Mouse (Mus musculus) embryo, embryonic 10 days (tissue): ENCODE measurements at regions not wholly inside any gene's neighbourhood (a gene's known extent, or its start where the extent isn't known, plus 50 kb on each side); places are given as distances from the start of the nearest gene placed in this dataset.
"Not testable (repeated sequence)": the region's sequence is repeated elsewhere in the genome, so short reads cannot be mapped to it uniquely, and the experiment has no call there.

Experiments used
- DNase-seq: peaks from one replicate; pipeline ENCODE4 v3.0.0-alpha.2; 2015; ENCODE audit warnings: low spot score

- no peak for DNase-seq
Observed at GRCm38 (mm10) chr3:31508471-31508870, 198.3 kb upstream of the Slc7a14 start.

- DNase-seq: no peak
Observed at GRCm38 (mm10) chr3:31499201-31499968, 189.2 kb upstream of the Slc7a14 start.

DNA sequence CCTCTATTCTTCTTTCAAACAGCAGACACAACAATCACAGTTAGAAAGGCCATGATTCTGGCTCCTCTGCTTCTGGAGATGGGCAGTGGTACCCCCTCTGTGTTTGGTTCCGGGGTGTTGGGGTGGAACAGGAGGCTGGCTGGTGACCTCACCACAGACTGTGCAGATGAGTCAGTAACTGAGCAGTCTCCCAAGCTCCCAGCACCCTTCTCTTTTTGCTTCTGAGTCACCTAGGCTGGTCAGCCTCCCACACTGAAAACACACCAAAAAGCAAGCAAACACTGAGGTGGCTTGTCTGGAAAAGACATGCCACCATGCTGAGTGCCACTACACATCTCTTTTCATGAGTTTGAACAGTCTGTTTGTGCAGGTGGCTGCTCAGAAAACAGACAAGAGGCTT, 185.1 kb upstream of the Slc7a14 start:
- DNase-seq: no peak

- no peak for DNase-seq
Observed at GRCm38 (mm10) chr3:31494706-31495105, 184.5 kb upstream of the Slc7a14 start.

DNA sequence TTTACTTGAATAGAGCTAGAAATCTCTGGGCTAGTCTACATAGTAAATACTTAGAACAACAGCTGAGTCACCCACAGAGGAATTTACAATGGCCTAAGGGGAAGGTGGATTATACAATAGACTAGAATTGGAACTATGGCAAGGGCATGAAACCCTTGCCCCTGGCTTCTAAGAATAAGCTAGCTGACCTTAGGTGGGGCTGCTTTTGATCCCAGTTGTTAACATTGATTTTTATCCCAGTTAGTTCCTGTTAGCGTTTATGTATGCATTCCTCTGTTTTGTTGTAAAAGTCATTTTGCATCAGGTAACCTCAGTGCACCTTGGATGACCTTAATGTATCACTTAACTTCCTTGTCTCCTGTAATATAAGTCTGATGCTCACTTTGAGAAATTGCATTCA, 181.6 kb upstream of the Slc7a14 start:
- DNase-seq: not testable (repeated sequence)

DNA sequence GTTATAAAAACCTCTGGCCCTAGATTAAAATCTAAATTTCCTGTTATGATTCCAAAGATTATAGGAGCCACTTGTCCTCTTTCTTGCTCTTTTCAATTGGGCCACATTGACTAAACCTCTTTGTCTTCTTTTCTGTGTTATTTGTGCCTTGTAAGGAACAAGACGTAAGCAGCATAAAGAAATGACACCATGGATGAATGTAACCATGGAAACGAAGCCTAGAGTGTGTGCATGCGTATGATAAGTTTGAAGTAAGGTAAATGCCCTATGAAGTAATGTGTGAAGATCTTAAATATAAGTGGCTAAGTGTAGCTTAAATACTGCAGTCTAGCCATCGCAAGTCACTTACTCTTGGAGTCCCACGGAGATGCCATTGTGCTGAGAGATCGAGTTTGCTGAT, 177.4 kb upstream of the Slc7a14 start:
- no peak for DNase-seq

GRCm38 (mm10) chr3:31481964-31482363, 171.8 kb upstream of the Slc7a14 start:
- DNase-seq: no peak

- no peak for DNase-seq
Observed at GRCm38 (mm10) chr3:31467882-31468281, 157.7 kb upstream of the Slc7a14 start.

DNA sequence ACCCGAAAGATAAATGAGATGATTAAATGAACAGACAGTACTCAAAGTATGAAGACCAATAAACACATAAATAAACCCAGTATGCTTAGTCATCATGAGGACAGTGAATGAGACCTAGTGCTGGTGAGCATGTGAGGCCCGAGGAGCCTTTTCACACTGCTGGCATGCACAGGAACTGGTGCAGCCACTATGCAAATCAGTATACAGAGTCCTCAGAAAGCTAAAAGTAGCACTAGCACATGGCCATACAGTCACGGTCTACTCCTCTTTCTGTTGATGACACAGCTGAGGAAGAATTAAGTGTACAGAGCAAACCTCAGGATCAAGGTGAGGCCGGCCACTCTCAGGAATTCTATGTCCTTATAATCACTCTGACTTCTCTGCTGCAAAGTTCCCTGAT, 154.1 kb upstream of the Slc7a14 start:
- no peak for DNase-seq

DNA sequence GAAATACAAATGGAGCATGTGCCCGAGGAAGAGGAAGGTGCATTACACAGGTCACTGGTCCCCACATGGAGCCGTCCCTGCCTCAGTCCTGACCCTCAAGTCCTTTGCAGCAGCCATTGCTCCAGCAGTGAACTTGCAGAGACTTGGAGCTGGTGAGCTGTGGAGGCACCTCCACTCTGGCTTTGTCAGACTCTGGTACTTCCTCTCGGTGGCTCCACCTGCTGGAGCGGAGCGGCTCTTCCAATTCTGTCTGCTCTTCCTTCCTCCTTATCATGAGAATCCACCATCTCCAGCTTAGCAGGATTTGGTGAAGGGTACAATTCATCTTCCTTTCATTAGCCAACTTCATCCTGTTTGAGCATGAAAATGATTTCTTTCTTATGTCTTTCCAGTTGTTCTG, 149.3 kb upstream of the Slc7a14 start:
- DNase-seq: peak; percentile 57

GRCm38 (mm10) chr3:31457938-31458337, 147.8 kb upstream of the Slc7a14 start:
- DNase-seq: no peak

DNA sequence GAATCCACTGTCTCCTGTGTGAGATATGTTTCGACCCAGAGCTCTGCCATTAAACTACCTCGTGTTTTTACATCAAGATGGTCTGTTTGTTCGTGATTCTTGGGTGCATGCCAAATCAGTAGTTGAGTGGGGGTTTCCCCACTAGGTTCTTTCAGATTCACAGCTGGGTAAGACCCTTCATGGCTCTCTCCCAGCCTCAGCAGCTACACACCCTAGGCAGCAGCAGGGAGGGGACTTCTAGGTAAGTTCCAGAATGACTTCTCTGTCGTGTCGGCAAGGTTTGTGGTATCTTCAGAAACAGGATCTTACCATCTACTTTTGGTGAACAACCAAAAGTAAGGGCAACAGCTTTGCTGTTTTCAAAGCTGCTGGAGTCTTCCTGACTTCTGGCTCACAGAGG, 144.9 kb upstream of the Slc7a14 start:
- no peak for DNase-seq

DNA sequence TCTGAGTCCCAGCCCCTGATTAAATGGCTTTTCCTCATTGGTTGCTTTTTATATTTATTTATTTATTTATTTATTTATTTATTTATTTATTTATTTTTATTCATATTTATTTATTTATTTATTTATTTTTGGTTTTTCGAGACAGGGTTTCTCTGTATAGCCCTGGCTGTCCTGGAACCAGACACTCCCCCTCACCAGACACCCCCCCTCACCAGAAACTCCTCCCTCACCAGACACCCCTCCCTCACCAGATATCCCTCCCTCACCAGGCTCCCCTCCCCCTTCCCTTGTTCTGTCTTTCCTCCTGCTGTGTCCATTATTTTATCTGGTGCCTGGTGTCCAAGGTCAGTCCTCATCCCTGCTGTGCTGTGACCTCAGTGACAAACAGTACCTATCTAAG, 134.7 kb upstream of the Slc7a14 start:
- peak; percentile 2 for DNase-seq

- DNase-seq: peak; percentile 1
Observed at GRCm38 (mm10) chr3:31444311-31444710, 134.1 kb upstream of the Slc7a14 start.

GRCm38 (mm10) chr3:31443894-31444293, 133.7 kb upstream of the Slc7a14 start:
- DNase-seq: no peak

DNA sequence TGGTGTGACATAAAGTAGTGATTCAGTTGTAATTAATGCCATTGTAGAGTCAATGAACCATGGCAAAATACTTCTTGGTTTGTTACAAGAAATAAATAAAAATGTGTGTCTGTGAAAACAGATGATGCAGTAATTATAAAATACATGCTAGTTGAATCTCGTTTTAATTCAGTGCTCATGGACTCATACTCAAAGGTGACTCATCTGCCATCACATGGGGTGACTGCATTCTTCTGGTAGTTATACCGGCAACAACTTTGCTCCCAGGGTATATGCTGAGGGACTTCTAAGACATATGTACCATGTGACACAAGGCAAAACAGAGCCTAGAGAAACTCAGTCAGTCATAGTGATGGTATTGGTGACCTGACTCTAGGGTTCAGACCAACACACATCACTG, 130.1 kb upstream of the Slc7a14 start:
- no peak for DNase-seq

DNA sequence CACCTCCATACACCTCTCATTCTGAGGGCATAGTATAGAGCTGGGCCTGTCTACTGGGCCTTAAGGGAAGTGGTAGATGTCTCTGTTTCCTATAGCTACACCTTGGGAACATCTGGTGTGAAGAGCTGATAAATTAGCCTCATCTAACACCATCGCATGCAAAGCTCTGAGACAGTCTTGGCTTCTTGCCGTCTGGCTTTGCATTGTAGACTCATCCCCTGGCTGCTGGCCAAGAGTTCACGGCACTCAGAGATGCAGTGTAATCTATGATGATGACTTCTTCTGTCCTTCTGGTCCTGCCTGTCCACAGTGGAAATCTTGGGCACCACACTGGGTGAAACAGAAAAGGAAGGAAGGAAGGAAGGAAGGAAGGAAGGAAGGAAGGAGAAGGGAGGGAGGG, 127.8 kb upstream of the Slc7a14 start:
- no peak for DNase-seq

GRCm38 (mm10) chr3:31435204-31435963, 125.2 kb upstream of the Slc7a14 start:
- no peak for DNase-seq

DNA sequence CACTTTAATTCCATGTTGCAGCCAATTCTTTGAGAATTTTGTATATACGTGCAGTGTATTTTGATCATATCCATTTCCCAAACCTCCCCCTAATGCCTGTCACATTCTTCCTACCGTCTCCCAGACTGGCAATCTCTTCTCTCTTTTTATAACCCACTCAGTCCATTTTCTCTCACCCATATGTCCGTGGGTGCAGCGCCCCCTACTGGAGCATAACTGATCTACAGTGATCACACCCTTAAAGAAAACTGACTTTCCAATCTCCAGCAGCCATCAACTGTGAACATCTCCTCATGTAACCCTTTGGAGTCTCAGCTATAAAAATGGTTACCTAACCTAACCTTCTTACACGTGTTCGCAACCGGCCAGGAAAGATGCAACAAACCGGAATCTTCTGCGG, 123.0 kb upstream of the Slc7a14 start:
- DNase-seq: no peak

DNA sequence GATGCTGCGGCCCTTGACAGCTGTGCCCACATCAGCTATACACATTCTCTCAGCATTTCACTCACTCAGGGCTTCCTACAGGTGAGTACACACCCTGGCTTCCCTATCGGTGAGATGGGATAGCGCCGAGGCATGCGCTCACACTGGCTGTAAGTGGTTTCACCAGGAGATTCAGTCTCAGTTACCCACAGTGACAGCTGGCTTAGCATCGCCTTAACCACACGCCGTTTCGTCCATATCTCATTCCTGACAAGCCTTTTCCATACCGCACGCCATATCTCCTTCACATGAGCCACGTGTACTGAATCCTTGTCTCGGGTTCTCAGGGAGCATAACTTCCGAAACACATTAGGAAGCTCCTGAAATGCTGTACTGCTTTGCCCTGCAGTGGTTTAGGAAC, 113.3 kb upstream of the Slc7a14 start:
- DNase-seq: no peak

GRCm38 (mm10) chr3:31408802-31409201, 98.6 kb upstream of the Slc7a14 start:
- no peak for DNase-seq

DNA sequence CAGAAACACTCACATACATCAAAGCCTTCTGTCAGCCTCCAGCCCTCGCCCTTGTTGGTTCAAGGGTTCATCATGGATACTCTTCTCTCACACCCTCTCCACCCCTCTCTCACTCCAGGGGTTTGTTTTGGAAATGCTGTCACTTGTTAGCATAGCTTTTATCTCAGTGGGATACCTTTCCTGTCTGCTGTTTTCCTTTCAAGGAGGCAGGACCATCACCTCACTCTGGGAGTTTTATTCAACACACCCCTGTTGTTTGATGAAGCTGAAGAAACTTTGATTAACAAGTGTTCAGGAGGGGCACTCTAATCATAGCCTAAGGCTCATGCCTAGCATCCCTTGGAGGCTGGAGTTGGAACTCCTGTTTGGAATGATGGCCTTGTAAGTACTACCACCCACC, 95.7 kb upstream of the Slc7a14 start:
- DNase-seq: peak; percentile 9

- no peak for DNase-seq
Observed at GRCm38 (mm10) chr3:31399136-31399535, 89.0 kb upstream of the Slc7a14 start.

DNA sequence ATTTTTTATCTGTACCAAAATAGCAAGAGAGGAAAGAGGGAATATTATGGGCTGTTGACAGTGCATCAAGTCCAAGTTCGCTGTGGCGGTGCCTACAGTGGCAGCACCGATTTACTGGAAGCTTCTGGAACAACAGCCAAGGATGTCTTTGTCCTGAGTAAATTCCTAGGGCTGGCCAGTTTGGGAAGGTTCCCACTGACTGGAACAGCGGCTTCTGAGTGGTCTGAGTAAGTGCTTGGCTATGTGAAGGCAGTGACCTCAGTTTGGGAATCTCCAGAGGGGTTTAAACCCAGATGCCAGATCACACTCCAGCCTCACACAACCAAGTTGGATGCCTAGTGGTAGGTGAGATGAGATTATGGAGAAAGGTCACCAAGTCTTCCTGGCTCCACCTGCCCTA, 84.4 kb upstream of the Slc7a14 start:
- no peak for DNase-seq
